Mouse (Mus musculus) G1E (cell line): ENCODE measurements around the gene Clcnka.

Source experiments
- CTCF ChIP-seq: IDR thresholded peaks from 2 replicates; pipeline ENCODE4 v1.5.1; 2012; ENCODE audit warnings: low read depth, low read length, inconsistent platforms, mixed read lengths
- GATA1 ChIP-seq: IDR thresholded peaks from 2 replicates; pipeline ENCODE4 v1.6.1; 2012; ENCODE audit warnings: borderline replicate concordance, low read length, inconsistent platforms, mixed read lengths
- POLR2AphosphoS5 ChIP-seq: IDR thresholded peaks from 2 replicates; pipeline ENCODE4 v1.6.1; 2012; ENCODE audit warnings: low read depth, low read length, inconsistent platforms; ENCODE audit not compliant: insufficient replicate concordance
- TAL1 ChIP-seq: conservative IDR thresholded peaks from 2 replicates; pipeline ENCODE4 v1.6.1; 2012; ENCODE audit warnings: low read depth, low read length, inconsistent platforms, mixed read lengths

- TF ChIP-seq CTCF (no peak), POLR2AphosphoS5 (no peak), GATA1 (no peak), TAL1 (no peak)
Measured at GRCm38 (mm10) chr4:141350015-141350414, 48.5 kb downstream of the Clcnka start.
